Mouse (Mus musculus) frontal cortex, adult (tissue): Measurements from ENCODE around the gene Crim1.

Experiments used
- ATAC-seq: cut with Nextera tagmentation; 2 replicates; pipeline ENCODE4 v1.9.2; 2017; ENCODE audit warnings: mild to moderate bottlenecking, moderate library complexity, mixed read lengths; ENCODE audit not compliant: low TSS enrichment

The Crim1 gene

DNA sequence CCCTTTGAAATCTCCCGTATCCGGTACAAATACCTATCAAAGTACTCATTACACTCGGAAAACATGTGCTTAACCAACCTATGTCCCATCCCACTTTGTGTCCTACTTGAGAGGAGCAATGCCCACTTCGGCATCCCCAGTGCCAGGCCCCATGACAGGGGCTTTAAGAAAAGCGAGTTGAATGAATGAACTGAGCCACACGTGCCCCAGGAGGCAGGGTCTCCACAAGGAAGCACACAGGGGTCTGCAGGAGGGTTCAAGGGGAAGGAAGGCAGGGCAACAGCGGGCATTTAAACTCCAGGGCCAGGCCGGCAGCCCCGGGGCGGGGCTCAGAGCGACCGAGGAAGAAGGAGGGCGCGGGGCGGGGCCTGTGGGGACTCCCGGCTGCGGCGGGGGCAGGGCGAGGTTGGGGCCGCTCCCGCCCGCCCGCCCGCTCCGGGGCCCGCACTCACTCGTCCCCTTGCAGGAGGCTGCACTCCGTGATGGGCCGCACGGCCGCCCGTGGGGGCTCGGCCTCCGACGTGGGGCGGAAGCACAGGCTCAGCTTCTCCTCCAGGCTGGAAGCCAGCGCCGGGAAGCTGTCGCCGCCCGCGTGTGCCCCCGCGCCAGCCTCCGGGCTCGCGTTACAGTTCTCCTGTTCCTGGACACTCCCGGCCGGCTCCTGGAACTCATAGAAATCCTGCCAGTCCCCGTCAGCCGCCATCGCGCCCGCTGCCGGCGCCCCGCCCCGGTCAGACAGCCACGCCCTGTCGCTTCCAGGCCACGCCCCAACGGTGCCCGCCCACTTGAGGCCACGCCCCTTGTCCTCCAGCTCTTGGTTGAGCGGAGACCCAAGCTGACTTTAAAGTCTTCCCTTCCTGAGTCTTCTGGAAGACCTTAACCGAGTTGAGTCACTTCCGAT, 217.6 kb downstream of the Crim1 start, which contains the start of gene Fez2:
Gene Fez2 (minus strand): TSS at position 772 of the 901 bp plus-strand sequence.
- ATAC-seq, result peak; percentile 88

DNA sequence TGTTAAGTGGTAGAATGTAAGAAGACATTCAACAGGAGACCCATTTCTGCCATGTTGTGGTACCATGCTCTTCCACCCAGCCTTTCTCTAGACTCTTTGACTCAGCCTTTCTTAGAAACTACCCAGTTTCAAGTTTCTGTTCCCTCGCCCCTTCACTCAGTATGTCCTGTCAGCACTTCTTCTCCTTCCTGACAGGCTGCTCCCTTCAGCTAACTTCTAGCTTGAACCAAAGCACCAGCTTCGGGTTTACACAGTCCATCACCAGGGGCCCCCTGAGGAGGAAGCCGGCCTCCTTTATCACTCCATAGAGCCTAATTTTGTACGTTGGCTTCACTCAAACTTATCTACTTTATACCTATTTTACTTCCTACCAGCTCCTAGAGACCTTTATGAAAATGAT, 219.2 kb downstream of the Crim1 start:
- ATAC-seq, result no peak

DNA sequence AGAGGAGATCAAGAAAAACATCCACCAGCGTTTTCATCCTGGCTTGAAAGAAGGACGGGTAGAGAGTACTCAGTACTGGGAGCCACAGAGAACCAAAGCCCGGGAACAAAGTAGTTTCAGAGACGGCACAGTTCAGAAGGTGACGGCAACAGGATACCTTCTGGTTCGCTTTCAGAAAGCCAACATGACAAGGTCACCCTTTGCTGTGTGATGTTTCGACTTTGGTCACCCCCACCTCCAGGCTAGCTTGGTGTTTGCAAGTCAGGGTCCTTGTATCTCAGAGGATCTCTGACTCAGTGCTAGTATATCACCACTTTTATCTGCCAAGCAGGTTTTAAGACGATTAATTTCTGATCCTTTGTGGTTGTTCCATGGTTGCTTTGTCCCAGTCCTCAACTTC, 225.0 kb downstream of the Crim1 start:
- ATAC-seq, result no peak
